10 mouse cellular contexts compared by ENCODE assay signal in genomic region chr15:80215716-80216479, GRCm38 (mm10). TPM values are rescaled to one million over a fixed set of nuclear protein-coding genes. Genes with fewer than 3 reads are reported as not detected.
DNase-seq lines count a peak whose midpoint lies in the region; ATAC-seq and TF ChIP-seq lines count a peak whose summit lies in the region.
"Had no signal": no experiment of that assay in that cellular context is flagged by ENCODE, and none has a peak within 500 bp of the region (broad histone marks: within the 10 kb centered on the region; RNA-seq: fewer than 3 reads in every experiment).

No protein-coding gene starts in this region.

- H3K4me3 ChIP-seq in kidney, embryonic 14.5 days (ENCODE audit: low read length), result no peak overlapping the region
- no peak overlapping the region for H3K4me3 ChIP-seq in embryonic facial prominence, embryonic 10.5 days
- H3K4me3 ChIP-seq in stomach, postnatal 0 days (ENCODE audit: low read depth, low read length), result no peak overlapping the region

- WGBS in kidney, embryonic 14.5 days, result 13% methylated on average over 10 of the region's 10 CpGs
- WGBS in embryonic facial prominence, embryonic 10.5 days, result 18% methylated on average over 10 of the region's 10 CpGs
- 14% methylated on average over 10 of the region's 10 CpGs for WGBS in stomach, postnatal 0 days

- DNase-seq in adrenal gland, postnatal 14 days, result peak; percentile 64
- no peak for DNase-seq in adrenal gland, adult 8-10 months
- DNase-seq in kidney, postnatal 4 days, result peak; percentile 58
- peak; percentile 60 for DNase-seq in A20 (ENCODE audit: low read depth, low spot score)
- peak; percentile 38 for DNase-seq in embryonic facial prominence, embryonic 10.5 days (ENCODE audit: low spot score)
- peak; percentile 58 for DNase-seq in stomach, postnatal 0 days (ENCODE audit: low spot score)

- H3K4me1 ChIP-seq in kidney, embryonic 14.5 days (ENCODE audit: control insufficient read depth, insufficient read depth, low read length), result peaks cover 6% of the 10 kb centered on the region; the same call in 1 of the 2 replicates
- peaks cover 22% of the 10 kb centered on the region for H3K4me1 ChIP-seq in embryonic facial prominence, embryonic 10.5 days
- no peaks in the 10 kb centered on the region; the same call in 1 of the 2 replicates for H3K4me1 ChIP-seq in stomach, postnatal 0 days (replicated peaks; ENCODE audit: control insufficient read depth, insufficient read depth)

- no peak overlapping the region for H3K9ac ChIP-seq in kidney, embryonic 14.5 days (ENCODE audit: low read depth, low read length)
- no peak overlapping the region for H3K9ac ChIP-seq in stomach, postnatal 0 days (ENCODE audit: low read length)

- H3K36me3 ChIP-seq in kidney, embryonic 14.5 days (ENCODE audit: control insufficient read depth, insufficient read depth, low read length), result peaks cover 12% of the 10 kb centered on the region
- peaks cover 42% of the 10 kb centered on the region for H3K36me3 ChIP-seq in embryonic facial prominence, embryonic 10.5 days (replicated peaks)
- H3K36me3 ChIP-seq in stomach, postnatal 0 days (ENCODE audit: control insufficient read depth, insufficient read depth, low read length), result no peaks in the 10 kb centered on the region; the same call in 1 of the 2 replicates

- no peak overlapping the region for H3K27ac ChIP-seq in kidney, embryonic 14.5 days (ENCODE audit: low read depth, low read length)
- H3K27ac ChIP-seq in embryonic facial prominence, embryonic 10.5 days (replicated peaks), result no peak overlapping the region
- no peak overlapping the region for H3K27ac ChIP-seq in stomach, postnatal 0 days (replicated peaks)

- TF ChIP-seq CTCF in stomach, postnatal 0 days (IDR thresholded peaks at IDR 0.05; ENCODE audit: low read depth), result peak; percentile 68

- no peak for ATAC-seq in kidney, embryonic 14.5 days (ENCODE audit: low FRiP score, low TSS enrichment)
- 0 out of 2 replicates have a peak, but pooled peaks have one; percentile 6 for ATAC-seq in stomach, postnatal 0 days (ENCODE audit: low FRiP score, low TSS enrichment)
- ATAC-seq in megakaryocyte-erythroid progenitor cell, adult 5-6 weeks (replicated peaks; ENCODE audit: low FRiP score, low TSS enrichment, poor library complexity, severe bottlenecking), result no peak
- ATAC-seq: Patski had no signal

- TF ChIP-seq EP300 in stomach, postnatal 0 days (optimal IDR thresholded peaks at IDR 0.05), result no peak

- H3K27me3 ChIP-seq in kidney, embryonic 14.5 days (ENCODE audit: control insufficient read depth, insufficient read depth, low read length), result no peaks in the 10 kb centered on the region
- no peaks in the 10 kb centered on the region for H3K27me3 ChIP-seq in embryonic facial prominence, embryonic 10.5 days (replicated peaks; ENCODE audit: low read depth, poor library complexity, severe bottlenecking)
- H3K27me3 ChIP-seq in stomach, postnatal 0 days (ENCODE audit: control insufficient read depth, insufficient read depth, low read length), result no peaks in the 10 kb centered on the region
- H3K27me3 ChIP-seq: Patski had no signal

- no peaks in the 10 kb centered on the region for H3K9me3 ChIP-seq in kidney, embryonic 14.5 days (ENCODE audit: control insufficient read depth, low read length)
- H3K9me3 ChIP-seq in embryonic facial prominence, embryonic 10.5 days, result no peaks in the 10 kb centered on the region
- no peaks in the 10 kb centered on the region for H3K9me3 ChIP-seq in stomach, postnatal 0 days (ENCODE audit: control insufficient read depth, low read length)

- no peak overlapping the region for H3K4me2 ChIP-seq in kidney, embryonic 14.5 days (replicated peaks; ENCODE audit: low read depth, low read length)
- no peak overlapping the region for H3K4me2 ChIP-seq in stomach, postnatal 0 days (replicated peaks; ENCODE audit: low read depth)

RNA-seq across cellular contexts. Expression of gene Mief1, which starts 17.9 kb away (rescaled TPM):
- total RNA-seq in adrenal gland, postnatal 14 days (2021), result 42.3 and 48.6 TPM in 2 replicates
- total RNA-seq in adrenal gland, adult 8-10 months (2022), result 10 to 100 TPM; 44.4 to 49.4 (median 48.5) TPM
- 20.4 and 37.0 TPM in 2 replicates for polyA plus RNA-seq in kidney, embryonic 14.5 days (2014; fragmentation: Nextera tagmentation; extraction: Ambion mirVana)
- 44.4 and 44.5 TPM in 2 replicates for polyA plus RNA-seq in embryonic facial prominence, embryonic 10.5 days (2016; fragmentation: Nextera tagmentation; extraction: Ambion mirVana)
- 12.6 TPM in 2 replicates for polyA plus RNA-seq in stomach, postnatal 0 days (2015; fragmentation: Nextera tagmentation; extraction: Ambion mirVana)
- total RNA-seq in megakaryocyte-erythroid progenitor cell, adult 5-6 weeks (2014; fragmentation: Nextera tagmentation), result 29.0 and 36.7 TPM in 2 replicates
- 21.2 and 25.8 TPM in 2 replicates for total RNA-seq in megakaryocyte-erythroid progenitor cell, adult 5-6 weeks (2017)

RNA-seq across cellular contexts. Expression of gene AC140267.1, which starts 19.7 kb away (rescaled TPM):
- total RNA-seq in adrenal gland, postnatal 14 days (2021), result 7.2 and 15.4 TPM in 2 replicates
- total RNA-seq in adrenal gland, adult 8-10 months (2022), result 10 to 100 TPM in 3 of 4 experiments, 1 to 10 TPM in 1; 8.7 to 29.0 (median 17.7) TPM
- not detected in 2 replicates for polyA plus RNA-seq in kidney, embryonic 14.5 days (2014; fragmentation: Nextera tagmentation; extraction: Ambion mirVana)
- polyA plus RNA-seq in embryonic facial prominence, embryonic 10.5 days (2016; fragmentation: Nextera tagmentation; extraction: Ambion mirVana), result not detected in 2 replicates
- polyA plus RNA-seq in stomach, postnatal 0 days (2015; fragmentation: Nextera tagmentation; extraction: Ambion mirVana), result not detected in 2 replicates
- total RNA-seq in megakaryocyte-erythroid progenitor cell, adult 5-6 weeks (2014; fragmentation: Nextera tagmentation), result 5.6 and 6.5 TPM in 2 replicates
- total RNA-seq in megakaryocyte-erythroid progenitor cell, adult 5-6 weeks (2017), result not detected in 2 replicates
- polyA plus RNA-seq: gonadal fat pad, adult 2 months; Patski had no signal

RNA-seq across cellular contexts. Expression of gene Atf4, which starts 39.1 kb away (rescaled TPM):
- total RNA-seq in adrenal gland, postnatal 14 days (2021), result 195 TPM in 2 replicates
- 100 to 1,000 TPM; 141 to 245 (median 164) TPM for total RNA-seq in adrenal gland, adult 8-10 months (2022)
- polyA plus RNA-seq in kidney, embryonic 14.5 days (2014; fragmentation: Nextera tagmentation; extraction: Ambion mirVana), result 131 and 145 TPM in 2 replicates
- polyA plus RNA-seq in embryonic facial prominence, embryonic 10.5 days (2016; fragmentation: Nextera tagmentation; extraction: Ambion mirVana), result 104 and 111 TPM in 2 replicates
- 104 and 114 TPM in 2 replicates for polyA plus RNA-seq in stomach, postnatal 0 days (2015; fragmentation: Nextera tagmentation; extraction: Ambion mirVana)
- total RNA-seq in megakaryocyte-erythroid progenitor cell, adult 5-6 weeks (2014; fragmentation: Nextera tagmentation), result 145 and 192 TPM in 2 replicates
- total RNA-seq in megakaryocyte-erythroid progenitor cell, adult 5-6 weeks (2017), result 292 and 318 TPM in 2 replicates

RNA-seq across cellular contexts. Expression of gene Mgat3, which starts 42.4 kb away (rescaled TPM):
- total RNA-seq in adrenal gland, postnatal 14 days (2021), result 6.6 and 7.6 TPM in 2 replicates
- total RNA-seq in adrenal gland, adult 8-10 months (2022), result 10 to 100 TPM in 3 of 4 experiments, 1 to 10 TPM in 1; 8.5 to 13.0 (median 11.6) TPM
- polyA plus RNA-seq in kidney, embryonic 14.5 days (2014; fragmentation: Nextera tagmentation; extraction: Ambion mirVana), result 3.6 and 6.1 TPM in 2 replicates
- polyA plus RNA-seq in embryonic facial prominence, embryonic 10.5 days (2016; fragmentation: Nextera tagmentation; extraction: Ambion mirVana), result 6.3 and 7.6 TPM in 2 replicates
- 5.8 and 5.9 TPM in 2 replicates for polyA plus RNA-seq in stomach, postnatal 0 days (2015; fragmentation: Nextera tagmentation; extraction: Ambion mirVana)
- not detected in 2 replicates for total RNA-seq in megakaryocyte-erythroid progenitor cell, adult 5-6 weeks (2014; fragmentation: Nextera tagmentation)
- not detected in 2 replicates for total RNA-seq in megakaryocyte-erythroid progenitor cell, adult 5-6 weeks (2017)

RNA-seq across cellular contexts. Expression of gene Rps19bp1, which starts 48.2 kb away (rescaled TPM):
- total RNA-seq in adrenal gland, postnatal 14 days (2021), result 34.7 and 35.1 TPM in 2 replicates
- 10 to 100 TPM; 32.7 to 41.0 (median 38.4) TPM for total RNA-seq in adrenal gland, adult 8-10 months (2022)
- polyA plus RNA-seq in kidney, embryonic 14.5 days (2014; fragmentation: Nextera tagmentation; extraction: Ambion mirVana), result 66.3 and 79.1 TPM in 2 replicates
- polyA plus RNA-seq in embryonic facial prominence, embryonic 10.5 days (2016; fragmentation: Nextera tagmentation; extraction: Ambion mirVana), result 68.1 and 73.2 TPM in 2 replicates
- 39.5 and 43.3 TPM in 2 replicates for polyA plus RNA-seq in stomach, postnatal 0 days (2015; fragmentation: Nextera tagmentation; extraction: Ambion mirVana)
- total RNA-seq in megakaryocyte-erythroid progenitor cell, adult 5-6 weeks (2014; fragmentation: Nextera tagmentation), result 51.6 and 54.4 TPM in 2 replicates
- 28.7 and 36.3 TPM in 2 replicates for total RNA-seq in megakaryocyte-erythroid progenitor cell, adult 5-6 weeks (2017)
